ENCODE assay signal across 13 mouse cellular contexts in the genomic region with DNA sequence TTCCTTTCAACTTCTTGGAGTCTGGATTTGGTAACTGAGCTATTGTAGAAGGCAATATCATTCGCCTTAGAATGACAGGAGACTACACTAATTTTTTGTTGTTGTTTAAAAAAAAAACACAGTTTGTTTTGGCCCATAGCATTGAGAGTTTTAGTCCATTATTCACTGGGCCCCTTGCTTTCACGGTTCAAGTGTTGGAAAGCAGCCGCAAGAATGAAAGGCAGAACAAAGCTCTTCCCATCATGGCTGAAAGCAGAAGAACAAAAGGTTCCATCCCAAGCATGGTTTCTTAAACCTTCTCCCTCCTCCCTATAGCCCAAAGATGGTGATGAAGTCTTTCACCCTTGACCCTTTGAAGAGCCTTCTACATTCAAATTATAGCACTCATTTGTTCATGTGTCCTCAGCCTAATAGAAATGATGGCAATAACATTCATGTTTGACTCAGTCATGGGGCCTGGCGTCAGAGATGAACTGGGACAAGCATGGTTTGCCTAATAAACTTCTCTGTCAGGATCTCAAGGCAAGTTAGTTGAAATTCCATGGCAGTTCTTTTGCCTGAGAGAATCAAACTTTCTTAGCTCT.
"Had no signal": no experiment of that assay in that cellular context is flagged by ENCODE, and none has a peak within 500 bp of the region (broad histone marks: within the 10 kb centered on the region; RNA-seq: fewer than 3 reads in every experiment).

No protein-coding gene starts in this region.

- H3K4me3 ChIP-seq: limb, embryonic 12.5 days; liver, embryonic 13.5 days; midbrain, embryonic 12.5 days; neural tube, embryonic 12.5 days had no signal

- H3K27ac ChIP-seq: kidney, postnatal 0 days; limb, embryonic 12.5 days; liver, embryonic 13.5 days; midbrain, embryonic 12.5 days; neural tube, embryonic 12.5 days had no signal

- H3K4me1 ChIP-seq: limb, embryonic 12.5 days; liver, embryonic 13.5 days; midbrain, embryonic 12.5 days; neural tube, embryonic 12.5 days had no signal

- H3K9me3 ChIP-seq: limb, embryonic 12.5 days; liver, embryonic 13.5 days; midbrain, embryonic 12.5 days; neural tube, embryonic 12.5 days had no signal

- H3K4me2 ChIP-seq: limb, embryonic 12.5 days; liver, embryonic 13.5 days; midbrain, embryonic 12.5 days; neural tube, embryonic 12.5 days had no signal

- ATAC-seq: liver, postnatal 0 days had no signal

- H3K27me3 ChIP-seq: limb, embryonic 12.5 days; liver, embryonic 13.5 days; midbrain, embryonic 12.5 days; neural tube, embryonic 12.5 days had no signal

- H3K36me3 ChIP-seq: limb, embryonic 12.5 days; liver, embryonic 13.5 days; midbrain, embryonic 12.5 days; neural tube, embryonic 12.5 days had no signal

- H3K9ac ChIP-seq: limb, embryonic 12.5 days; liver, embryonic 13.5 days; liver, postnatal 0 days; midbrain, embryonic 12.5 days; neural tube, embryonic 12.5 days had no signal

- DNase-seq: kidney, adult 11 months; kidney, adult 9 months; kidney, postnatal 36 days; liver; liver, embryonic 13.5 days; liver, postnatal 0 days; lung, postnatal 36 days; right cerebral cortex, postnatal 25 days; thymus, postnatal 4 days had no signal
